Mouse (Mus musculus) embryonic stem cell, embryonic (primary cell): Measurements from ENCODE around the gene Eif5a.

Experiments used
- CTCF ChIA-PET, 4 experiments: fragments of 300-600 bp in 2 of 4; fragments of 350-600 bp in 2 of 4; sonication (Branson Sonifier 250); formaldehyde crosslinking; loops; one replicate each; lab custom pipeline; 2022; ENCODE audit warnings: inconsistent platforms in 2 of 4; lab: Charles Lee
- POLR2A ChIA-PET, 4 experiments: fragments of 300-600 bp in 2 of 4; fragments of 350-600 bp in 2 of 4; sonication (Branson Sonifier 250); formaldehyde crosslinking; loops; one replicate each; lab custom pipeline; 2022; ENCODE audit warnings: antibody characterized with exemption in 4 of 4, inconsistent platforms in 1 of 4; lab: Charles Lee

Eif5a gene

GRCm38 (mm10) chr11:69921114-69922011, at the start of gene Eif5a:
Gene Eif5a (minus strand): TSS chr11:69921958.
- ChIA-PET POLR2A (interaction anchor here (0.5 to 14.2 kb wide), 198 partner anchors 8 to 857 kb away, joined by 3 to 353 read pairs (median 5); partner anchors contain the start of genes Nlgn2 (in 4 of the 4), Tmem256 (in 4 of the 4), Ybx2 (in 4 of the 4) and 2810408A11Rik (in 3 of the 4)), CTCF (interaction anchor here (0.6 to 5.3 kb wide), 31 partner anchors 11 to 1848 kb away, joined by 3 to 40 read pairs (median 3); partner anchors contain the start of genes Slc2a4 (in 2 of the 4), Tmem95 (in 2 of the 4), Ybx2 (in 2 of the 4) and Acadvl (in 1 of the 4))

GRCm38 (mm10) chr11:69970775-69971174, 49.0 kb upstream of the Eif5a start:
- ChIA-PET POLR2A (interaction anchor here (0.6 to 9.1 kb wide), 11 partner anchors 9 to 361 kb away, joined by 3 to 62 read pairs (median 4); partner anchors contain the start of genes Ctdnep1 (in 2 of the 4), Elp5 (in 1 of the 4) and Slc2a4 (in 1 of the 4)), CTCF (interaction anchor here in 1 of 4 experiments (0.6 kb wide), 1 partner anchor 230 kb away, joined by 4 read pairs; no protein-coding TSS in a partner anchor)

- ChIA-PET CTCF (no interaction called here), POLR2A (interaction anchor here (0.6 to 9.1 kb wide), 9 partner anchors 10 to 50 kb away, joined by 3 to 62 read pairs (median 4); partner anchors contain the start of genes Ctdnep1 (in 2 of the 4), Acadvl (in 1 of the 4), Elp5 (in 1 of the 4) and Slc2a4 (in 1 of the 4))
Measured at GRCm38 (mm10) chr11:69970222-69970621, 48.5 kb upstream of the Eif5a start.

- POLR2A ChIA-PET: interaction anchor here (0.7 to 9.1 kb wide), 11 partner anchors 12 to 212 kb away, joined by 3 to 62 read pairs (median 5); partner anchors contain the start of genes Ctdnep1 (in 2 of the 4), Elp5 (in 2 of the 4), Gabarap (in 1 of the 4) and Slc2a4 (in 1 of the 4)
- CTCF ChIA-PET: interaction anchor here in 1 of 4 experiments (0.7 kb wide), 1 partner anchor 540 kb away, joined by 9 read pairs; no protein-coding TSS in a partner anchor
Measured at GRCm38 (mm10) chr11:69968793-69969192, 47.0 kb upstream of the Eif5a start.

- CTCF ChIA-PET: interaction anchor here in 2 of 4 experiments (1.2 to 4.8 kb wide), 7 partner anchors 16 to 246 kb away, joined by 3 to 30 read pairs (median 13); partner anchors contain the start of genes Ybx2 (in 2 of the 2), Slc16a11 (in 1 of the 2) and Slc2a4 (in 1 of the 2)
- POLR2A ChIA-PET: interaction anchor here in 3 of 4 experiments (0.5 to 9.1 kb wide), 19 partner anchors 9 to 80 kb away, joined by 3 to 62 read pairs (median 5); partner anchors contain the start of genes Ctdnep1 (in 3 of the 3), Elp5 (in 2 of the 3), Slc2a4 (in 2 of the 3) and 2810408A11Rik (in 1 of the 3)
Measured at GRCm38 (mm10) chr11:69966860-69967517, 45.2 kb upstream of the Eif5a start.

- ChIA-PET POLR2A (interaction anchor here in 3 of 4 experiments (0.5 to 9.1 kb wide), 33 partner anchors 10 to 681 kb away, joined by 3 to 62 read pairs (median 5); partner anchors contain the start of genes Ctdnep1 (in 3 of the 3), Eif5a (in 2 of the 3), Elp5 (in 2 of the 3) and Gabarap (in 2 of the 3)), CTCF (interaction anchor here in 3 of 4 experiments (0.5 to 4.8 kb wide), 12 partner anchors 14 to 247 kb away, joined by 3 to 30 read pairs (median 5); partner anchors contain the start of genes Ybx2 (in 2 of the 3), Slc16a11 (in 1 of the 3) and Slc2a4 (in 1 of the 3))
Measured at GRCm38 (mm10) chr11:69966006-69966859, 44.5 kb upstream of the Eif5a start.

- CTCF ChIA-PET: interaction anchor here (0.5 to 4.8 kb wide), 16 partner anchors 13 to 249 kb away, joined by 3 to 30 read pairs (median 4); partner anchors contain the start of genes Ybx2 (in 2 of the 4), Slc16a11 (in 1 of the 4) and Slc2a4 (in 1 of the 4)
- POLR2A ChIA-PET: interaction anchor here (0.8 to 9.1 kb wide), 34 partner anchors 10 to 681 kb away, joined by 3 to 62 read pairs (median 5); partner anchors contain the start of genes Ctdnep1 (in 3 of the 4), Eif5a (in 2 of the 4), Elp5 (in 2 of the 4) and Slc2a4 (in 2 of the 4)
Measured at GRCm38 (mm10) chr11:69965271-69966005, 43.7 kb upstream of the Eif5a start.

GRCm38 (mm10) chr11:69964650-69965270, 43.0 kb upstream of the Eif5a start, which contains the start of gene Cldn7:
Gene Cldn7 (plus strand): TSS chr11:69964779.
- ChIA-PET POLR2A (interaction anchor here (0.7 to 9.1 kb wide), 37 partner anchors 9 to 682 kb away, joined by 3 to 62 read pairs (median 4); partner anchors contain the start of genes Ctdnep1 (in 3 of the 4), Eif5a (in 2 of the 4), Elp5 (in 2 of the 4) and Slc2a4 (in 2 of the 4)), CTCF (interaction anchor here (0.5 to 4.8 kb wide), 17 partner anchors 12 to 1214 kb away, joined by 3 to 30 read pairs (median 4); partner anchors contain the start of genes Ybx2 (in 2 of the 4) and Slc2a4 (in 1 of the 4))

GRCm38 (mm10) chr11:69961841-69962240, 40.1 kb upstream of the Eif5a start:
- CTCF ChIA-PET: interaction anchor here in 2 of 4 experiments (0.7 to 2.1 kb wide), 2 partner anchors 25 to 28 kb away, joined by 3 to 7 read pairs; no protein-coding TSS in a partner anchor
- POLR2A ChIA-PET: interaction anchor here in 2 of 4 experiments (0.7 to 4.0 kb wide), 4 partner anchors 14 to 238 kb away, joined by 3 to 13 read pairs (median 4); partner anchors contain the start of gene Slc2a4 (in 1 of the 2)

GRCm38 (mm10) chr11:69960616-69961015, 38.9 kb upstream of the Eif5a start:
- CTCF ChIA-PET: interaction anchor here (0.5 to 3.2 kb wide), 10 partner anchors 12 to 896 kb away, joined by 3 to 22 read pairs (median 5); partner anchors contain the start of gene Slc2a4 (in 2 of the 4)
- POLR2A ChIA-PET: interaction anchor here in 3 of 4 experiments (0.7 to 4.0 kb wide), 7 partner anchors 10 to 239 kb away, joined by 3 to 13 read pairs (median 3); partner anchors contain the start of genes Acap1 (in 1 of the 3), Ctdnep1 (in 1 of the 3) and Slc2a4 (in 1 of the 3)

- CTCF ChIA-PET: interaction anchor here in 2 of 4 experiments (1.1 kb wide), 2 partner anchors 11 to 49 kb away, joined by 3 to 4 read pairs; no protein-coding TSS in a partner anchor
- POLR2A ChIA-PET: interaction anchor here in 3 of 4 experiments (0.7 to 1.4 kb wide), 6 partner anchors 9 to 40 kb away, joined by 3 to 8 read pairs (median 3); partner anchors contain the start of gene Cldn7 (in 1 of the 3)
Measured at GRCm38 (mm10) chr11:69956218-69956617, 34.5 kb upstream of the Eif5a start.

GRCm38 (mm10) chr11:69955618-69956017, 33.9 kb upstream of the Eif5a start:
- POLR2A ChIA-PET: interaction anchor here in 3 of 4 experiments (0.6 to 1.6 kb wide), 10 partner anchors 9 to 39 kb away, joined by 3 to 8 read pairs (median 3); partner anchors contain the start of gene Cldn7 (in 2 of the 3)

GRCm38 (mm10) chr11:69953267-69953915, 31.6 kb upstream of the Eif5a start:
- POLR2A ChIA-PET: interaction anchor here in 3 of 4 experiments (0.8 to 1.8 kb wide), 8 partner anchors 13 to 154 kb away, joined by 3 to 5 read pairs (median 3); partner anchors contain the start of genes Ctdnep1 (in 1 of the 3), Gps2 (in 1 of the 3) and Ybx2 (in 1 of the 3)

More at GRCm38 (mm10) chr11:69955618-69956017, 33.9 kb upstream of the Eif5a start:
- CTCF ChIA-PET: interaction anchor here (0.6 to 1.1 kb wide), 6 partner anchors 10 to 267 kb away, joined by 3 to 6 read pairs (median 4); no protein-coding TSS in a partner anchor

More at GRCm38 (mm10) chr11:69953267-69953915, 31.6 kb upstream of the Eif5a start:
- CTCF ChIA-PET: interaction anchor here (0.6 to 10.3 kb wide), 6 partner anchors 11 to 249 kb away, joined by 3 to 378 read pairs (median 7); partner anchors contain the start of genes Ybx2 (in 2 of the 4) and Cldn7 (in 1 of the 4)
